Mouse (Mus musculus) heart, postnatal 25 days (tissue): ENCODE data around the gene Parva. TPM values are rescaled to one million over a fixed set of nuclear protein-coding genes. Genes with fewer than 3 reads are reported as not detected.

ENCODE experiments used
- DNase-seq: peaks from one replicate; pipeline ENCODE4 v3.0.0; 2022; ENCODE audit warnings: low spot score
- intact Hi-C: fragments of 180-260 bp; cut with DNase I; formaldehyde crosslinking; loops from one replicate; pipeline ENCODE4 v1.15.1; 2025
- total RNA-seq, 2 experiments: library from RNA; stranded (reverse); gene quantifications; 2 replicates each; pipeline ENCODE4 v1.2.3; 2021

Gene Parva
- total RNA-seq, 2 experiments from 2014 or later = 55.2 to 61.3 TPM

DNA sequence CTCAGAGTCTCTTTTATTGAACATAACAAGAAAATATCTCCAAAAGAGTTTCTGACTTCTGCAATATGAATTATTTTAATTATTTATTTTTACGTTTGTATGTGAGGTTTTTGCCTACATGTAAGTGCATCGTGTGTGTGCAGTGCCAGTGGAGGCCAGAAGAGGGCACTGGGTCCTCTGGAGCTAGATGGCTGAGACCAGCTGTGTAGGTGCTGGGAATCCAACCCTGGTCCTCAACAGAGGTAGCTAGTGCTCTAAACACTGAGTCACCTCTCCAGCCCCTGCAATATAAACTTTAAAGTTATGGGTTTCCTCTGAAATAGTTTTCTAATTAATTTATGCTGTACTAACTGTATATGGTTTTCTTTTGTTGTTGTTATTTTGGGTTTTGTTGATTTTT, 208.6 kb downstream of the Parva start:
- no peak for DNase-seq
- intact Hi-C loops = no loop called here

Other genes starting within 250 kb of the Parva start
- gene Mical2, start 201.6 kb upstream of the Parva start, total RNA-seq = 100 to 1,000 TPM in 1 of 2 experiments, 10 to 100 TPM in 1; 93.4 to 103 TPM